Mouse (Mus musculus): Measurements from ENCODE around the gene 9130230L23Rik. TPM values are rescaled to one million over a fixed set of nuclear protein-coding genes. Genes with fewer than 3 reads are reported as not detected.

9130230L23Rik gene
- total RNA-seq (2023) = 1 to 10 TPM; 3.7 to 5.7 TPM

GRCm38 (mm10) chr5:66004134-66004925, at the start of gene 9130230L23Rik:
TSS of gene 9130230L23Rik (minus strand) at chr5:66004285.

GRCm38 (mm10) chr5:65934783-65935182, 69.3 kb downstream of the 9130230L23Rik start, which contains the start of gene Chrna9:
TSS of gene Chrna9 (plus strand) at chr5:65934921.

Other genes starting within 250 kb of the 9130230L23Rik start
- gene N4bp2, start 240.8 kb downstream of the 9130230L23Rik start, total RNA-seq (2023) = 10 to 100 TPM; 26.5 to 29.0 TPM
- 10 to 100 TPM; 15.9 to 18.2 TPM for gene Rhoh, start 143.1 kb downstream of the 9130230L23Rik start, total RNA-seq (2023)
- gene Chrna9, start 69.4 kb downstream of the 9130230L23Rik start, total RNA-seq (2023) = not detected
- 10 to 100 TPM; 47.1 to 60.4 TPM for gene Rbm47, start 168.8 kb upstream of the 9130230L23Rik start, total RNA-seq (2023)

All from neutrophil, adult 59 days (primary cell).